Mouse (Mus musculus) thymus, postnatal 14 days (tissue): ENCODE results near the gene Gm15446.
"Not testable (repeated sequence)": the region's sequence is repeated elsewhere in the genome, so short reads cannot be mapped to it uniquely, and the experiment has no call there.

Experiments
- DNase-seq: peaks from one replicate; pipeline ENCODE4 v3.0.0; 2021

Gene Gm15446

DNA sequence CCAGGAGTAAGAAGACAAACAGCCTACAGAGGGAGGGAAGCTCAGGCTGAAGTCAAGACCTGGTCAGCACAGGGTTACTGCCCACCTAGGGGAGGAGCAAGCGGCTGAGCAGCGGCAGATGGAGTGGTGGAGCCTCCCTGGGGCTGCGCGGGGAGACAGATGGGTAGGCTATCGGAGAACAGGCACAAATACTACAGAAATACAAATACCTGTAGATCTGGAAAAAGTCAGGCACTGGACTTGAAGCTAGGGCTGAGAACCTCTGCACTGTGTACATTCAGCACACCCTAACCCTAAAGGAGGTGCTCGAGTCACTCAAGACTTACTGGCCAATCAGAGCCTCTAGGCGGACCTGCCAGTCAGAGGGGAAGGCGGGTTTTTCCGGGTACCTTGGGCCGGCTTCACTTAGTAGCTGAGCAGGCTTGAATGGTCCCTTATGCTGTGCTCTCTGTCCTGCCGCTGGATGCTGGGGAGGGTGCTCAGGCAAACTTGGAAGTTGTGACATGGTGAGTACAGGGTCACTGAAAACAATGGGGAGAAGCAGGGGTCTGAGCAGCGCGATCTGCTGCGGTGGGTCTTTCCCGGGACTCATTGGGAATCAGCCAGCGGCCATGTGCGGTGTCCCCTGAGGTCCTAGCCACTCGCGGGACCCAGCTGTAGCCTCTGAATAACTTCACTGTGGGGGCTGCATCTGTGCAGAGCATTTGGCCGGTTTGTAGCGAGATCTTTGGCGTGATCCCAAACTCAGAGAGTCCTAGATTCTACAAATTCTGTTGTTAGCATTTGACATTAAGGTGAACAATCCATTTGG lies at the start of gene Gm15446:
Gene Gm15446 (plus strand): TSS at position 140 of the 811 bp plus-strand sequence.
- DNase-seq = peak; percentile 91

DNA sequence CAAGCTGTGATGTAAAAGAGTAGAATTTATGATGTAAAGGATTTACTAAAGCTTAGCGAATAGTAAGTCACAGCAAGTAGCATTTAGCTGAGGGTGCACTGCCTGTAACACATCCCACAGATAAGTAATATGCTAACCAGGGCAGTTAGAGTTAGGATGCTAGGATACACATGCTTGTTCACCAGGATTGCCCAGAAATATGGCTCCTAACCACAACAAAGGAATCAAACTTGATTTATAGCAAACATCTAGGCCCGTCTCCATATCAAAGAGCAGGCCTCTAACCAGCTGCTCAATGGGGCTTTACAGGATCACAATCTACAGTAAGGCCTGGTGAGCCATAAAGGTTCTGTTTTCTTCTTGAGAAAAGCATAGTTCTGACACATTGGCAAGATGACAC lies 929 bp downstream of the Gm15446 start:
- not testable (repeated sequence) for DNase-seq

DNA sequence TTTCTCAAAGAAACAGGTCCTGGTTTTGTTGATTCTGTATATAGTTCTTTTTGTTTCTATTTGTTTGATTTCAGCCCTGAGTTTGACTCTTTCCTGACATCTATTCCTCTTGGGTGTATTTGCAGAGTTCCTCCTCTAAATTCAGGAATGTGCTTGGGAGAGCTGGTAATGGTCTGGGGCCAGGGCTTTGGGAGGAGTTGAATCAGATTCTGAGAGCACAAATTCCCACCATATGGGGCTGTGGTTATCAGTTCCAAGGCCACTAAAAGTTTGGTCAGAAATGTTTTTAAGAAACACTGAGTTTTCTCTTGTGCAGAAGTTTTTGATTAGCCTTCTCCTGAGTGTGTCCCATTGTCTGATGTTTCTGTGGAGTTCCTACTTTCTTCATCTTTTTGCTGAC lies 1.7 kb downstream of the Gm15446 start:
- DNase-seq = no peak

DNA sequence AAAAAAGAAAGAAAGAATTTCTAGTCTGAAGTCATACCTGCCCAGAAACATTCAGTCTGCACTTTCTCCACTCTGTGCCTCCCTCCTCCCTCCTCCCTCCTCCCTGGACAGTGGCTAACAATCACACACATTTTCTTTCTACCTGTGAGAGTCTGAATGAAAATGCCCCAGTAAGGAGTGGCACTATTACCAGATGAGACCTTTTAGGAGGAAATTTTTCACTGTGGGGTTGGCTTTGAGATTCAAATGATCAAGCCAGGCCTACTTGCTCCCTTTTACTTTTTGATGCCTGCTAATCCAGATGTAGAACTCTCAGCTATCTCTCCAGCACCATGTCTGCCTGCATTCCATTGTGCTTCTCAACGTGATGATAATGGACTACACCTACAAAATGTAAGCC lies 27.1 kb downstream of the Gm15446 start:
- DNase-seq = no peak

DNA sequence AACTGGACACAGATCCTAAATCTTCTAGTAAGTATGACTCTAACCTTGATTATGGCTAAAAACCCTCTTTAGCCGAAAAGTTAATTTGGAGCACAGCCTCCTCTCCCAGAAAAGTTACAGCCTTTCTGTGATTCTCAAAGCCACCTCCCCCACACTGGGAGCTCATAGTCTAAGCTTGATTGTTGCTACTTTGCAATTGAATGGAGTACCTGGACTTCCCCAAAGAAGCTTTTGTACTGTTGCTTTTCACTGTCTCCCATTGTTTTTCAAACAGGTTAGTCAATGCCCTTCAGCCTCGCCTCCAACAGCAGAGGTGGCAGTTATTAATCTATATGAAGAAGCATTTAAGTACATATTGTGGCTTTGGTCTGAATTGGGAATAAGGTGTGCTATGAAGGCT lies 57.5 kb downstream of the Gm15446 start:
- not testable (repeated sequence) for DNase-seq
